Mouse (Mus musculus) liver, adult (tissue): ENCODE results near the gene Vmn1r215.
"Not testable (repeated sequence)": the region's sequence is repeated elsewhere in the genome, so short reads cannot be mapped to it uniquely, and the experiment has no call there.

ENCODE experiments used
- GATA4 ChIP-seq: IDR thresholded peaks from 2 replicates; pipeline ENCODE4 v1.6.1; 2014; ENCODE audit warnings: mild to moderate bottlenecking, low read length; ENCODE audit not compliant: insufficient replicate concordance

Vmn1r215 gene

DNA sequence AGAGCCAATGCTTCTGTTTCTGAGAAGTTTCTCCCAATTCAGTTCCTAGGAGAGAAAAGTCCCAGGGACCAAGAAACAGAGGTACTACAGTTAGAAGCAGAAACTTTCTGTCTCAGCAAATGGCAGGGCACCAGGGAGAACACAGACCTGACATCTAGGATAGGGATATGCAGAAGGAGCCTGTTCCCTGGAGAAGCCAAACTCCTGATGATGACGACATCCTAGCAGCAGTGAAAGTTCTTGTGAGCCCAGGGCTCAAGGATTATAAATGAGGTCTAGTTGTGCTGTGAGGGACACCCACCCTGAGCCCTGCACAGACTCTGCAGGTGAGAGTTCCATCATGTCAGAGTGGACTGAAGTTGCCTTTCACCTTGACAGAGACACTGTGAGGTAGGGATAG, at the start of gene Vmn1r215:
Vmn1r215 (plus strand) TSS at position 301 of the 400 bp plus-strand sequence.
- TF ChIP-seq GATA4: no peak

- TF ChIP-seq GATA4: no peak
Observed at GRCm38 (mm10) chr13:23018158-23018557, 49.7 kb upstream of the Vmn1r215 start.

DNA sequence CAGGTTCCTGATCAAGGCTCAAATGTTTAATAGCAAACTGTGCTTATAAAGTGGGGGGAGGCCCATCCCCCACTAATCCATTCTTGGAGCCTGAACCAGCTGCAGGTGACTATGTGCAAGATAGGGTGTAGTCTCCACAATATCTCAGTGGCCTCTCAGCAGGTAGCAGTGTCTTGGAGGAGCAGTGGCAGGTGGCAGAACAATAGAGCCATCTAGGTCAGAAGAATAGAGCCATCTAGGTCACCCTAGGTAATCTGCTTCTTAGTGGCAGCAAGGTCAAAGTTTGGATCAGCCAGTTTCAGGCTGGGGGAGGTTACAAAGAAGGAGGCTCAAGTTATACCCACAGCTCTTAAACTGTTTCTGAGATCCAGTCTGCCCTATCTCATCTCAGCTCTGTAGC, 43.0 kb upstream of the Vmn1r215 start:
- TF ChIP-seq GATA4: no peak

DNA sequence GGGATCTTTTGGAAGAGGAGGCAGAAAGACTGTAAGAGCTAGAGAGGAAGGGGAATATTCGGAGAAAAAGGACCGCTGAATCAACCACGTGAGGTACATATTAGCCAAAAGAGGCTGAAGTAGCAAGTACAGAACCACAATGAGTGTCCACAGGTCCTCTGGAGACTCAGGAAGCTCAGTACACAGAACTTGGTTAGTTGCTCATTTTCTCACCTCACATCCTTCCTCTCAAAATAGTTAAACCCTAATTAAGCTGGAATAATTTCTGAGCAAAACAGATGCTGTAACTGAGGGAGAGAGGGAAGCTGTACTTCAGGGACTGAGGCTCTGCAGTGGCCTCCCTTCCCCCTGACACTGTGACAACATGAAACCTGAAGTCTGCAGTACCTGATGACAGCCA, 37.7 kb upstream of the Vmn1r215 start, which contains the start of gene Vmn1r214:
Vmn1r214 (plus strand) TSS at position 301 of the 400 bp plus-strand sequence.
- no peak for TF ChIP-seq GATA4

GRCm38 (mm10) chr13:23057778-23058177, 10.0 kb upstream of the Vmn1r215 start:
- TF ChIP-seq GATA4: no peak

- no peak for TF ChIP-seq GATA4
Observed at GRCm38 (mm10) chr13:23069312-23069711, 1.5 kb downstream of the Vmn1r215 start.

DNA sequence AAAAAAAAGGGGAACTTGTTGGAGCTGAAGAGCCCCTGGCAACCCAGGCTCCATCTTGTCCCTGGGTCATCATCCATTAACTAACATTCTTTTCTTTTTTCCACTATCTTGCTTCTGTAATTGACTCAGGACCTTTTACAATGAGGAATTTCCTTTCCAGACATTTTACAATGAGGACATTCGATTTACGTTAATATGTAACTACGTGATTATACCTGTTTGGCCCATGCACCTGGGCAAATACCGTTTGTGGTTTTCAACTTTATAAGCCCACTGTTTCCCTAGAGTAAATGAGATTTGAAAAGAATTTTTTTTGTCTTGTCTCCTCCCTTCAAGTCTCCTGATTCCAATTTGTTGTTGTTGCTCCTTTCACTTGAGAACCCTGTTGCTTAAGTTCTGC, 26.6 kb downstream of the Vmn1r215 start:
- TF ChIP-seq GATA4: no peak

DNA sequence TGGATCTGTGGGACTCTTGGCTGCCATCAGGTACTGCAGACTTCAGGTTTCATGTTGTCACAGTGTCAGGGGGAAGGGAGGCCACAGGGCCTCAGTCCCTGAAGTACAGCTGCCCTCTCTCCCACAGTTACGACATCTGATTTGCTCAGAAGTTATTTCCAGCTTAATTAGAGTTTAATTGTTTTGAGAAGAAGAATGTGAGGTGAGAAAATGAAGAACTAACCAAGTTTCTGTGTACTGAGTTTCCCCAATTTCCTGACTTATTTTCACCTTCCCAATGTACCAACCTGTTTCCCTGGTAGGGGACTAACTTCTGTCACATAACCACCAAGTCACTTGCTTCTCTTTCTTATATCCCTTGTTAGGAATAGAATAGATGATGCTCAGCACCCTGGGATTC, 50.3 kb downstream of the Vmn1r215 start, which contains the start of gene Vmn1r217:
Vmn1r217 (minus strand) TSS at position 101 of the 400 bp plus-strand sequence.
- TF ChIP-seq GATA4: not testable (repeated sequence)

GRCm38 (mm10) chr13:23120611-23121010, 52.8 kb downstream of the Vmn1r215 start:
- no peak for TF ChIP-seq GATA4
